Mouse (Mus musculus) embryonic facial prominence, embryonic 11.5 days (tissue): ENCODE measurements around the gene Dusp8. TPM values are rescaled to one million over a fixed set of nuclear protein-coding genes. Genes with fewer than 3 reads are reported as not detected.

Experiments
- ATAC-seq: fragments of 200-750 bp; cut with Nextera tagmentation; replicated peaks from 2 replicates; pipeline ENCODE4 v1.8.0; 2017; ENCODE audit warnings: low read depth; ENCODE audit not compliant: insufficient number of reproducible peaks, low FRiP score, low TSS enrichment
- DNase-seq: peaks from one replicate; pipeline ENCODE4 v3.0.0-alpha.2; 2015; ENCODE audit warnings: low spot score
- H3K27ac ChIP-seq: fragments of 300-500 bp; sonication (generic); replicated peaks from 2 replicates; pipeline ENCODE4 v1.5.1; 2014; ENCODE audit warnings: mild to moderate bottlenecking, low read depth, low read length, control low read depth
- H3K27me3 ChIP-seq: fragments of 300-500 bp; sonication (generic); 2 replicates; pipeline ENCODE4 v1.6.1; 2014; ENCODE audit warnings: mild to moderate bottlenecking, low read length, moderate library complexity, mixed read lengths; ENCODE audit not compliant: control insufficient read depth, insufficient read depth
- H3K36me3 ChIP-seq: fragments of 300-500 bp; sonication (generic); replicated peaks from 2 replicates; pipeline ENCODE4 v1.6.1; 2014; ENCODE audit warnings: low read depth, mild to moderate bottlenecking, low read length, moderate library complexity, mixed read lengths; ENCODE audit not compliant: control insufficient read depth, insufficient read depth
- H3K4me1 ChIP-seq: fragments of 300-500 bp; sonication (generic); 2 replicates; pipeline ENCODE4 v1.6.1; 2014; ENCODE audit warnings: low read length, mixed read lengths; ENCODE audit not compliant: control insufficient read depth, insufficient read depth
- H3K4me2 ChIP-seq: fragments of 300-500 bp; sonication (generic); 2 replicates; pipeline ENCODE4 v1.6.1; 2014; ENCODE audit warnings: low read depth, mild to moderate bottlenecking, control low read depth, low read length, moderate library complexity
- H3K4me3 ChIP-seq: fragments of 300-500 bp; sonication (generic); 2 replicates; pipeline ENCODE4 v1.5.1; 2014; ENCODE audit warnings: low read depth, low read length, control low read depth
- H3K9ac ChIP-seq: fragments of 300-500 bp; sonication (generic); replicated peaks from 2 replicates; pipeline ENCODE4 v1.6.1; 2014; ENCODE audit warnings: mild to moderate bottlenecking, control low read depth, low read length
- H3K9me3 ChIP-seq: fragments of 300-500 bp; sonication (generic); replicated peaks from 2 replicates; pipeline ENCODE4 v1.6.1; 2016; ENCODE audit warnings: mild to moderate bottlenecking, low read length, inconsistent platforms, mixed read lengths; ENCODE audit not compliant: control insufficient read depth
- WGBS: fragments of 180-500 bp; shearing (Covaris S2); extraction: QIAGEN DNeasy Blood & Tissue Kit; methylation state at CpG from one replicate; pipeline ENCODE4 v1.1.7; 2014; 5-methylcytosine and 5-hydroxymethylcytosine counted together
- polyA plus RNA-seq: library from polyadenylated mRNA; unstranded; fragments of >200 nt; fragmentation: Nextera tagmentation; extraction: Ambion mirVana; gene quantifications from 2 replicates; pipeline ENCODE4 v1.2.1, GENCODE M21; 2014

The Dusp8 gene
- polyA plus RNA-seq, 1 experiment from 2014 or later = 3.6 TPM

- H3K4me3 ChIP-seq = no peak overlapping the region
- DNase-seq = no peak
- H3K9ac ChIP-seq = no peak overlapping the region
- WGBS = 11% methylated on average over 4 of the region's 4 CpGs
- no peak overlapping the region for H3K4me2 ChIP-seq
- H3K27me3 ChIP-seq = peaks cover 59% of the 10 kb centered on the region
- H3K36me3 ChIP-seq = no peaks in the 10 kb centered on the region
- H3K4me1 ChIP-seq = no peaks in the 10 kb centered on the region; the same call in none of the 2 replicates
- no peak overlapping the region for H3K27ac ChIP-seq
- no peaks in the 10 kb centered on the region for H3K9me3 ChIP-seq
- ATAC-seq = no peak
Measured at GRCm38 (mm10) chr7:142091848-142092247, 3.8 kb downstream of the Dusp8 start.

- H3K4me3 ChIP-seq = no peak overlapping the region
- H3K9me3 ChIP-seq = no peaks in the 10 kb centered on the region
- DNase-seq (no peak), ATAC-seq (no peak)
- no peak overlapping the region for H3K27ac ChIP-seq
- no peaks in the 10 kb centered on the region for H3K36me3 ChIP-seq
- peaks cover 41% of the 10 kb centered on the region for H3K27me3 ChIP-seq
- WGBS = 62% methylated on average over 17 of the region's 17 CpGs
- no peak overlapping the region for H3K9ac ChIP-seq
- no peak overlapping the region for H3K4me2 ChIP-seq
- H3K4me1 ChIP-seq = no peaks in the 10 kb centered on the region; the same call in none of the 2 replicates
Measured at GRCm38 (mm10) chr7:142089648-142090447, 5.8 kb downstream of the Dusp8 start.

- H3K4me1 ChIP-seq = no peaks in the 10 kb centered on the region; the same call in 1 of the 2 replicates
- no peak overlapping the region for H3K9ac ChIP-seq
- H3K4me3 ChIP-seq = no peak overlapping the region
- H3K36me3 ChIP-seq = no peaks in the 10 kb centered on the region
- H3K27me3 ChIP-seq = peaks cover 41% of the 10 kb centered on the region
- no peaks in the 10 kb centered on the region for H3K9me3 ChIP-seq
- peak; percentile 58; the same call in 1 of the 2 replicates for ATAC-seq
- 3% methylated on average over 5 of the region's 5 CpGs for WGBS
- H3K4me2 ChIP-seq = no peak overlapping the region
- H3K27ac ChIP-seq = no peak overlapping the region
- peak; percentile 51 for DNase-seq
Measured at GRCm38 (mm10) chr7:142088886-142089285, 6.8 kb downstream of the Dusp8 start.

DNA sequence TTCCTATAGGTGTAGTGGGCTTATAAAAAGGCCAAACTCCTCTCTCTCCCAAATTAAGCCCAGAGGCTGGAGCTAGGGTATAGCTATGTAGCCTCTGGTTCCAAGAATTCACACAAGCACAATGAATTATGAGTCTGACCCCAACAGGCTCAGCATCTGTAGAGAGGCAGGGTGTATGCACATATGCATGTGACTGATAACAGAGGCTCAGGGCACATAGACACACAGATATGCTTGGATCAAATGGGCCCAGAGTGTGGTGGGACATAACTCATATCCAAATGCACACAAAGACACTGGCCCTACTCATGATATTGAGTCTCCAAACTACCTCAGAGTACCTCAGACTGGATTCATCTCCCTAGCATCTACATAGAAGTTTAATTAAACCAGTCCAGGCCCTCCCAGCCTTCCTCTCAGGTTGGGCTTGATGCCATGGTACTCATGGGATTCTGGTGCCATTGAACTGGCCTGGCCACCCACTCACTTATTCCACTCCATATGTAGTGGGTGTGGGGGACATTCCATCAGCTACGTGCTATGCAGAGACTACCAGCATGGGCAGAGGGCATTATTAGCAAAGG is 8.5 kb downstream of the Dusp8 start:
- Histone ChIP-seq H3K27me3 (peaks cover 44% of the 10 kb centered on the region), H3K9ac (no peak overlapping the region), H3K36me3 (no peaks in the 10 kb centered on the region), H3K9me3 (no peaks in the 10 kb centered on the region), H3K4me3 (no peak overlapping the region), H3K27ac (no peak overlapping the region), H3K4me1 (peaks cover 4% of the 10 kb centered on the region; the same call in 1 of the 2 replicates), H3K4me2 (no peak overlapping the region)
- ATAC-seq = no peak
- WGBS = 80% methylated on average over 1 of the region's 1 CpGs
- no peak for DNase-seq

GRCm38 (mm10) chr7:142086159-142086905 is 9.3 kb downstream of the Dusp8 start:
- peaks cover 48% of the 10 kb centered on the region for H3K27me3 ChIP-seq
- H3K4me3 ChIP-seq = no peak overlapping the region
- DNase-seq (no peak), ATAC-seq (no peak)
- 77% methylated on average over 4 of the region's 4 CpGs for WGBS
- H3K9me3 ChIP-seq = no peaks in the 10 kb centered on the region
- H3K9ac ChIP-seq = no peak overlapping the region
- peaks cover 4% of the 10 kb centered on the region; the same call in 1 of the 2 replicates for H3K4me1 ChIP-seq
- H3K4me2 ChIP-seq = no peak overlapping the region
- no peaks in the 10 kb centered on the region for H3K36me3 ChIP-seq
- no peak overlapping the region for H3K27ac ChIP-seq

DNA sequence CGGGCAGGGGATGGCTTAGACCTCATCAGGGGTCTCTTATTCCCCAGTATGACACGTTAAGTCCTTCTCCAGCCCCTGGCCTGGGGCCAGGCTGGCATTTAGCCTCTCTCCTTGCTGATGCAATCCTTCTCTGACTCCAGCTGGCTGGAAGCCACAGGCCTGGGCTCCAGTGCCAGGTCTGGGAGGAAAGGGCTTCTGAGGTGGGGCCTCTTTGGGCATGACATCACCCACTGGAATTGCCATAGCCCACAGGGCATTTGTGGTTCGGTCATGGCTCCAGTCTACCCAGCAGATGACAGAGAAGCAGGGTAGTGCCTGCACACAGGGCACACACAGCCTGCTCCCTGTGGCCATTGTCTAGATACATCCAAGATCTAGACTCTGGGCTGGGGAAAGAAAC is 10.8 kb downstream of the Dusp8 start:
- Histone ChIP-seq H3K4me1 (peaks cover 4% of the 10 kb centered on the region; the same call in 1 of the 2 replicates), H3K36me3 (no peaks in the 10 kb centered on the region), H3K27ac (no peak overlapping the region), H3K9ac (no peak overlapping the region), H3K4me2 (no peak overlapping the region), H3K9me3 (no peaks in the 10 kb centered on the region), H3K4me3 (no peak overlapping the region), H3K27me3 (peaks cover 53% of the 10 kb centered on the region)
- no peak for ATAC-seq
- no peak for DNase-seq
- 48% methylated on average over 3 of the region's 3 CpGs for WGBS

DNA sequence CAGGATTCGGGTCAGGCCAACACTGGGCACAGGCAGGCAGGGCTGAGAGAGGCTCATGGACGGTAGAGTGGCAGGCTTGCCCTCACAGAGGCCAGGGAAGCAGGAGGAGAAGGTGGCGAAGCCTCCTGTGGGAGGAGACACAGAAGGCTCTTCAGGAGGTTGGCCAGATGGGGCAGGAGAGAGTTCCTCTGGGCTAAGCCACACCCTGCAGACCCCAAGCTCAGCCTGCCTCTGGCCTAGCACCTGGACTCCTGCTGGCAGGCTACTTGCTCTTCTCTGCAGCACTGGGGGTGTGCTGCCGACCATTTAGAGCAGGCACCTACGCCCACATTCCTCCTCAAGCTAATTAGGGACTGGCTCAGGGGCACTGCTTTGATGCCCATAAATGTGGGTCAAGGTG is 11.2 kb downstream of the Dusp8 start:
- Histone ChIP-seq H3K4me1 (peaks cover 4% of the 10 kb centered on the region; the same call in 1 of the 2 replicates), H3K27ac (no peak overlapping the region), H3K9ac (no peak overlapping the region), H3K27me3 (peaks cover 51% of the 10 kb centered on the region), H3K36me3 (no peaks in the 10 kb centered on the region), H3K4me2 (no peak overlapping the region), H3K9me3 (no peaks in the 10 kb centered on the region), H3K4me3 (no peak overlapping the region)
- WGBS = 23% methylated on average over 5 of the region's 5 CpGs
- no peak; the same call in 1 of the 2 replicates for ATAC-seq
- DNase-seq = no peak
